Mouse (Mus musculus) mouse embryonic stem cell (cell line): ENCODE measurements around the gene Cables2.

Experiments
- in situ Hi-C, 2 experiments: fragments of 300-500 bp; cut with MboI; formaldehyde crosslinking; loops; 1 replicate in 1 of 2; 3 replicates in 1 of 2; pipeline ENCODE4 v1.14.3; 2019 to 2020; ENCODE audit warnings: low sequenced_read_pairs in 2 of 2, low pct_unique_long_range_greater_than_20kb in 1 of 2, mixed read lengths in 1 of 2; ENCODE audit not compliant: unreplicated experiment in 1 of 2

The Cables2 gene

GRCm38 (mm10) chr2:180235788-180236187, 37.5 kb downstream of the Cables2 start:
- in situ Hi-C loops, result no loop called here

GRCm38 (mm10) chr2:180234980-180235379, 38.3 kb downstream of the Cables2 start:
- in situ Hi-C loops, result no loop called here

GRCm38 (mm10) chr2:180234353-180234752, 38.9 kb downstream of the Cables2 start:
- in situ Hi-C loops, result no loop called here

- in situ Hi-C loops, result no loop called here
These were observed 40.0 kb downstream of the Cables2 start for GRCm38 (mm10) chr2:180233101-180233904.

GRCm38 (mm10) chr2:180230482-180230881, 42.8 kb downstream of the Cables2 start:
- in situ Hi-C loops, result no loop called here

- in situ Hi-C loops, result no loop called here
These were observed 44.2 kb downstream of the Cables2 start for GRCm38 (mm10) chr2:180229129-180229528.

GRCm38 (mm10) chr2:180228592-180228991, 44.7 kb downstream of the Cables2 start:
- in situ Hi-C loops, result no loop called here

GRCm38 (mm10) chr2:180228060-180228458, 45.2 kb downstream of the Cables2 start:
- in situ Hi-C loops, result no loop called here

GRCm38 (mm10) chr2:180227262-180228059, 45.8 kb downstream of the Cables2 start:
- in situ Hi-C loops, result no loop called here

- in situ Hi-C loops, result no loop called here
These were observed 47.4 kb downstream of the Cables2 start, which contains the start of gene Lama5 for GRCm38 (mm10) chr2:180225762-180226378. Gene Lama5 (minus strand): TSS chr2:180225859.

- in situ Hi-C loops, result no loop called here
These were observed 48.1 kb downstream of the Cables2 start for GRCm38 (mm10) chr2:180225044-180225761.

GRCm38 (mm10) chr2:180224647-180225043, 48.7 kb downstream of the Cables2 start:
- in situ Hi-C loops, result no loop called here

- in situ Hi-C loops, result no loop called here
These were observed 51.0 kb downstream of the Cables2 start for GRCm38 (mm10) chr2:180222250-180222649.

GRCm38 (mm10) chr2:180221051-180221450, 52.2 kb downstream of the Cables2 start:
- in situ Hi-C loops, result no loop called here

GRCm38 (mm10) chr2:180220165-180220564, 53.1 kb downstream of the Cables2 start:
- in situ Hi-C loops, result no loop called here

- in situ Hi-C loops, result no loop called here
These were observed 54.0 kb downstream of the Cables2 start for GRCm38 (mm10) chr2:180219145-180219943.

GRCm38 (mm10) chr2:180218677-180219076, 54.6 kb downstream of the Cables2 start:
- in situ Hi-C loops, result no loop called here

GRCm38 (mm10) chr2:180218241-180218640, 55.1 kb downstream of the Cables2 start:
- in situ Hi-C loops, result no loop called here
